Mouse (Mus musculus): ENCODE measurements around the gene Pde6g. TPM values are rescaled to one million over a fixed set of nuclear protein-coding genes. Genes with fewer than 3 reads are reported as not detected.
"Not testable (repeated sequence)": the region's sequence is repeated elsewhere in the genome, so short reads cannot be mapped to it uniquely, and the experiment has no call there.

The Pde6g gene
- total RNA-seq, 2 experiments from 2014 or later, result 0.94 TPM; not detected in 1

DNA sequence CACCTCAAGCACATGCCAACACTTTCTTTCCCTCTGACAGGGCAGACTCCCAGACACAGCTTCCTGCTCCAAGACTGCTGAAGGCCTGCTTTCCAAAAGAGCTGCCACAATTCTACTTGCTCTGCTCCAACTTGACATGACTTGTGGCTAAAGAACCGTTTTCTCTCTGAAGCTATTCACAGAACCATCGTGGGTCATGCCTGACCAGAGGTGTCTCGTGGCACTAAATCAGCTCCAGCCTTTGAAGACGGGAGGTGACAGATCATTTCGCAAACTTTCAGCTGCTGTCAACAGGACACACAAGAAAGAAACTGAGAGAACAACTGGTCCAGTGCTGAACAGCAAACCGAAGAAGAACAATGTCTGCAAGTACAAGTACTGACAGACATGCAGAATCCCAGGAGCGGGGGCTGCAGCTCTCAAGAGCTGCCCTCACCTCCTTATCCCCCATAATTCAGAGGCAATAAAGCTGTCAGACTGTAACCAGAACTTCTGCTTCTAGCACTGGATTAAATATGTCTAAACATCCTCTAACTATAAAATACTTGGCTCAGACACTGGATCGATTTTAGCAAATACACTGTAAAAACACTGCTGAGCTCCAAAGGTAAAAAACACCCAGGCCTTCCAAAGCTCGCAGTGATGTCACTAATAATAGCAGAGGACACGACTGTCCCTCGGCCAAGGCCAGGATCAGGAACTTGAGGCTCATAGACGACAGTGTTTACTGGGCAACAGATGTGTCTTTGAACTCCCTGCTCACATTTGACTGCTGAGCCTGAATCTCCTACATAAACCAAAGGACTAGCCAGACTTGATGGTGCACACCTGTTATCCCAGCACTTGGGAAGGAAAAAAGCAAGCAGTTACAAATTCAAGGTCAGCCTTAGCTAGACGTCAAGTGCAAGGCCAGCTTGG lies 30.4 kb downstream of the Pde6g start:
- DNase-seq, result peak; percentile 23

DNA sequence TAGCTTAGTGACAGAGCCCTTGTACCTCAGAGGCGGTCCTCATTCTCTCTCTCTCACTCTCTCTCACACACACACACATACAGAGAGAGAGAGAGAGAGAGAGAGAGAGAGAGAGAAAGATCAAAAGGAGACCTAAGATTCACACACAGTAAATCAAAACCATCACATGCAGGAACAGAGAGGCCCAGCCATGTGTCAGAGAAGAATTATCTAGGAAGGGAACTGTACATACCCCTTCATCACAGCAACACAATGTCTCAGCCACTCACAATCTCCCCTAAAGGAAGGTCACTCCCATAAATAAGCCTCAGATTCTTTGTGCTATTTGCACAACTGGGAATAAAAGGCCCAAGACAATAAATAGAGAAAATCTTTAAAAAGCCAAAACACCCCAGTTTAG lies 34.7 kb downstream of the Pde6g start:
- no peak for DNase-seq

DNA sequence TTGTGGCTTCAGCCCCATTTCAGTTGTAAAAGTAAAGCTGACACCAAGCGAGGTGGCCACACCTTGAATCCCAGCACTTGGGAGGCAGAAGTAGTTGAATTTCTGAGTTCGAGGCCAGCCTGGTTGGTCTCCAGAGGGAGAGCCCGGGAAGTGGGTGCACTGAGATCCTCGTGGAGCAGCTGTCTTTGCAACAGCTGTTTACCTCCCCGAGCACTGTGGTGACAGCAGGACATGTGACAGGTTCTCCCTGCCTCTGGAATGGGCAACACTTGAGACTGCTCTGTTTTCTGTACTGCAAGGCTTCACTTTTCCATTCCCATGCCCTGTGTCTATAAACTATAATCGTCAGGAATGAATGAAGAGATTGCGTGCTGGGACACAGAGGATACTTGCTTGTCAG lies 35.4 kb downstream of the Pde6g start:
- no peak for DNase-seq

DNA sequence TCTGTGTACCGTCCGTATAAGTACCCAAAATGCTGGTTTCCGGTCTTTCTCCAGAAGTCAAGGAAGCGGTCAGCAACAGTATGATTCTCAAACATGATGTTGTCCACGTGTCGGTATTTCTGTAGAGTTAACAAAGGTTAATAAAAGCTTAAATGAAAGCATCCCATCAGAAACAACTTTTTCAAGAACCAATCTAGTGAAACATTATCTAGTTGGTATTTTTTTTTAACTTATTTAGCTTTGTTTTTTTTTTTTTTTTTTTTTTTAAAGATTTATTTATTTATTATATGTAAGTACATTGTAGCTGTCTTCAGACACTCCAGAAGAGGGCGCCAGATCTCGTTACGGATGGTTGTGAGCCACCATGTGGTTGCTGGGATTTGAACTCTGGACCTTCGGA lies 39.7 kb downstream of the Pde6g start:
- not testable (repeated sequence) for DNase-seq

DNA sequence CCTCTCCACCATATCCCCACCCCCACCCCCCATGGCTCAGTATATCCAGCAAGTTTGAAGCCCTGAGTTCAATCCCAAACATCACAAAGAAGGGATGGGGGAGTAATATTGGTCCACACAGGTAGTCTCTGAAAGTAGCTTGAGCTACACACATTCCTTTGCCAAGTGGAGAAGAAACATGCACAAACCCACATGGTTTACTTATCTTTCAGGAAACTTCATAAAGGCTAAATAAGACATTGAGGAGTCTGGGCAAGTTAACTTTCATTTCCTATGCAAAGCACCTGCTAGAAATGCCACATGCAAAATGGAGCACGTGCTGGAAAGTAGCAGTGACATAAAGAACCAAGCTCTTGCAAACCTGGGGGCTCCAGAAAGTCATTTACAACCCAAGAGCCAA lies 46.9 kb downstream of the Pde6g start:
- DNase-seq, result no peak

DNA sequence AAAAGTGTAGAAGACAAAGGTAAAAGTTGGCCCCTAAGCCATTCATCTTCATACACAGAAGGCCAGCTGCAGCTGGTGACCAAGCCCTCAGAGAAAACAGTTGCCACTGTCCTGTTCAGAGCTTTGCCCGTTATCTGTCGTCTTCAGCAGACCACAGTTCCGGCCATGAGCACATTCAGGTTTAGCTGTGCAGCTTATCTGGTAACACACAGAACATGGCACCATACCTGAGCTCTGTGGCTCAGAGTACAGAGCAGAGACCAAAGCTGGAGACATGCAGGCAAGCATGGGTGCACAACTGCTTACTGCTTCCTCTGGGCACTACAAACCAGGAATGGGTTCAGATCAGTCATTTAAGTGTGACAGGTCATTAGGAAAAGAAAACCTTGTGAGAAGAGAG lies 47.4 kb downstream of the Pde6g start:
- DNase-seq, result no peak

DNA sequence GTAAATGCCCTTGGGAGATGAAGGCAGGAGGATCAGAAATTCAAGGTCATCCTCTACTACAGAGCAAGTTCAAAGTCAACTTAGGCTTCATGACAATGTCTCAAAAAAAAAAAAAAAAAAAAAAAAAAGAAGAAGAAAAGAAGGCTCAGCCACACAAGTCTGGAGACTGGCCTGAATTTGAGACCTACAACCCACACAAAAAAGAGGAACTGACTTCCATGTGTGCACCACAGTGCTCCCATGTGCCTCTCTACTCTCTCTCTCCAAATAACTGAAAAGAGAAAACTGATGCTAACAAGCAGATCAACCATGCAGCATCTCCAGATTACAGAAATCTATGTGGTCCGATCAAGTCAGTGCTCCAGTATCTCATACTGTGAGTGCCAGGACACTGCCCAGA lies 48.5 kb downstream of the Pde6g start:
- DNase-seq, result no peak

DNA sequence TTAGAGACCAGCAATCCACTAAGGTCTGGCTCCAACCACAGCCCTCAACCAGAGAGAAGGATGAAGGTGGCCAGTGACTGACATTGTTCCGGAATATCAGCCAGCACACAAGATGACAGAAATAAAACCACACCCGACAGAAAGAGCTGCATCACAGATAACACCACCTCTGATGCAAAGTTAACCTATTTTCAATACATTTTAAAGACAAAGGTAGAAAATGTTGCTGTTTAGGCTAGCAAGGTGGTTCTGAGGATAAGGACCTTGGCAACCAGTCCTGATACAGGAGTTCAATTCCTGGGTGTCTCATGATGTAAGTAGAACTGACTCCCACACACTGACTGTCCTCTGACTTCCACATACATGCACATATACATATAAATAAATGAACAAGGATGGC lies 54.0 kb downstream of the Pde6g start:
- DNase-seq, result no peak

Other genes starting within 250 kb of the Pde6g start
- gene Bahcc1, start 220.6 kb downstream of the Pde6g start, total RNA-seq (2021), result 10 to 100 TPM; 13.8 to 20.5 TPM
- 100 to 1,000 TPM; 954 to 956 TPM for gene Actg1, start 105.0 kb downstream of the Pde6g start, total RNA-seq (2021)
- gene Fscn2, start 92.0 kb downstream of the Pde6g start, total RNA-seq (2021), result under 1 TPM; 0.15 to 0.45 TPM
- 10 to 100 TPM; 19.5 to 26.4 TPM for gene Faap100, start 74.7 kb downstream of the Pde6g start, total RNA-seq (2021)
- 10 to 100 TPM; 59.7 to 67.0 TPM for gene Nploc4, start 15.8 kb downstream of the Pde6g start, total RNA-seq (2021)
- gene Tspan10, start 10.9 kb downstream of the Pde6g start, total RNA-seq (2021), result 1 to 10 TPM in 1 of 2 experiments, under 1 TPM in 1; 0.30 to 2.6 TPM
- 10 to 100 TPM; 59.0 to 82.0 TPM for gene Oxld1, start 4.6 kb upstream of the Pde6g start, total RNA-seq (2021)
- gene Ccdc137, start 4.6 kb upstream of the Pde6g start, total RNA-seq (2021), result 10 to 100 TPM; 16.1 to 18.8 TPM
- 10 to 100 TPM; 20.6 to 20.9 TPM for gene Arl16, start 14.1 kb upstream of the Pde6g start, total RNA-seq (2021)
- gene Mrpl12, start 31.1 kb upstream of the Pde6g start, total RNA-seq (2021), result 100 to 1,000 TPM; 179 to 189 TPM
- 10 to 100 TPM; 58.5 to 60.9 TPM for gene Slc25a10, start 38.3 kb upstream of the Pde6g start, total RNA-seq (2021)
- gene Gcgr, start 77.2 kb upstream of the Pde6g start, total RNA-seq (2021), result 10 to 100 TPM in 1 of 2 experiments, 1 to 10 TPM in 1; 9.6 to 15.7 TPM
- 10 to 100 TPM; 60.0 to 62.2 TPM for gene Mcrip1, start 96.2 kb upstream of the Pde6g start, total RNA-seq (2021)
- 10 to 100 TPM in 1 of 2 experiments, 1 to 10 TPM in 1; 7.1 to 21.8 TPM for gene Ppp1r27, start 97.6 kb upstream of the Pde6g start, total RNA-seq (2021)
- gene P4hb, start 119.8 kb upstream of the Pde6g start, total RNA-seq (2021), result 100 to 1,000 TPM; 424 to 571 TPM
- 100 to 1,000 TPM; 281 to 286 TPM for gene Arhgdia, start 128.1 kb upstream of the Pde6g start, total RNA-seq (2021)
- 100 to 1,000 TPM; 112 to 114 TPM for gene Alyref, start 144.9 kb upstream of the Pde6g start, total RNA-seq (2021)
- gene Anapc11, start 144.9 kb upstream of the Pde6g start, total RNA-seq (2021), result 10 to 100 TPM; 73.1 to 86.4 TPM
- gene Npb, start 155.0 kb upstream of the Pde6g start, total RNA-seq (2021), result 1 to 10 TPM; 1.0 to 1.3 TPM
- gene Pcyt2, start 164.4 kb upstream of the Pde6g start, total RNA-seq (2021), result 100 to 1,000 TPM; 144 to 150 TPM
- gene Sirt7, start 171.7 kb upstream of the Pde6g start, total RNA-seq (2021), result 10 to 100 TPM; 33.2 to 40.3 TPM
- 10 to 100 TPM; 41.1 to 46.5 TPM for gene Mafg, start 180.1 kb upstream of the Pde6g start, total RNA-seq (2021)
- 1 to 10 TPM; 5.1 to 5.2 TPM for gene Pycr1, start 190.3 kb upstream of the Pde6g start, total RNA-seq (2021)
- 1 to 10 TPM; 3.2 to 7.6 TPM for gene Myadml2, start 194.7 kb upstream of the Pde6g start, total RNA-seq (2021)
- gene Notum, start 207.7 kb upstream of the Pde6g start, total RNA-seq (2021), result 10 to 100 TPM; 12.4 to 13.3 TPM
- 10 to 100 TPM; 67.9 to 81.5 TPM for gene Aspscr1, start 219.5 kb upstream of the Pde6g start, total RNA-seq (2021)